Mouse (Mus musculus): ENCODE data around the gene Rrbp1. TPM values are rescaled to one million over a fixed set of nuclear protein-coding genes. Genes with fewer than 3 reads are reported as not detected.

Gene Rrbp1
- total RNA-seq, 4 experiments from 2014 or later: 109 to 128 (median 115) TPM

GRCm38 (mm10) chr2:143955746-143956145 lies 55.3 kb downstream of the Rrbp1 start:
- DNase-seq (ENCODE audit: low spot score): no peak

DNA sequence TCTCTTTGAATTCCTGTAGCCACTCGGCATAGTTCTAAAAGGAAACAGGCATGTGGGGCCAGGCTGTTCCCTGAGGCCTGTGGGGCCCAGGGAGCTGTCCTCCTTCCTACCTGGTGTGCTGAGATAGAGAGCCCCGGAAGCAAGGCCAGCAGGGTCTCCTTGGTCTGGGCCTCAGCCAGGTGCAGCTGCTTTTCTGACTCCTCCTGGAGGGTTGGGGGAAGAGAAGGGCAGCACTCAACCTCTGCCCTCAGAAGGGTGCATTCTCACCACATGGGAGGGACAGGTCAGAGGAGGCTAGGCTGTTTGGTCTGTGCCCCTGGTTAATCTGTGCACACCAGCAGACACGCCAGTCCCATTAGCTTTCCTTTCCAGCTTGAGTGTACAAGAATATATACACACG lies 56.1 kb downstream of the Rrbp1 start:
- DNase-seq (ENCODE audit: low spot score): no peak

- no peak for DNase-seq (ENCODE audit: low spot score)
Measured at GRCm38 (mm10) chr2:143953944-143954343, 57.1 kb downstream of the Rrbp1 start.

- peak; percentile 24 for DNase-seq (ENCODE audit: low spot score)
Measured at GRCm38 (mm10) chr2:143951546-143952315, 59.3 kb downstream of the Rrbp1 start.

DNA sequence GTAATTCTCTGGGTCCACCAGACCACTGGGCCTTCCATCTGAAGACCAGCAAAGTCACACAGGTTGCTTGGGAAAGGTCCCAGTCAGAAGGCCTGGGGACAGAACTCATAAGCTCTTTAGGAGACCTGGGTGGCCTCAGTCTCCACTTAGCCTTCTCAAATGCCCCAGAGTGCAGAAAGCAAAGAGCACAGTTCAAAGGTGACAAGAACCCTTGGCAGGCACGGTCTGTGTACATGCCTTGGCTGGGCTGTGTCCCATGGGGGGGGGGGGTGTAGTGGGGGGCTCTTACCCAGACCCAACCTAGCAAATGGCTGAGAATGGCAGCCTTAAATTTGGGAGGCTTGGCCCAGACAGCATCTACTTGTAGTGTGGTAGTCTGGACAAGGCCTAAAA lies 60.0 kb downstream of the Rrbp1 start:
- DNase-seq (ENCODE audit: low spot score): no peak

GRCm38 (mm10) chr2:143950290-143951027 lies 60.6 kb downstream of the Rrbp1 start:
- DNase-seq (ENCODE audit: low spot score): no peak

DNA sequence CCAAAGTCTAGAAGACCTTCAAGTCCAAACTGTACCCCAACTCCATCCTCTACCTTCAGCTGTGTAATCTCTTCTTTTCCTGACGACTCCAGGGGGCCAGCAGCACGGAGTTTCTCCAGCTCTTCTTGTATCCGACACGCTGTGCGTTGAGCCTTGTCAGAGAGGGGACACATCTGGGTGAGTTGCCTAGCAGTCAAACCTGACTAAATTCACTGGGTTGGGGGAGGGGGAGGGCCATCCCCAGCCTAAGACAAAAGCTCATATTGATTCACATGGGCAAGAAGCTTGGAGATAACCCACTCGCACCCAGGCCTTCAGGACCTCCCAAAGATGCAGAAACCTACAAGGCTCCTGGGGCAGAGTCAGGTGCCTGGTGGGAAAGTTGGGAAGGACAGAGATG lies 61.8 kb downstream of the Rrbp1 start:
- no peak for DNase-seq (ENCODE audit: low spot score)

DNA sequence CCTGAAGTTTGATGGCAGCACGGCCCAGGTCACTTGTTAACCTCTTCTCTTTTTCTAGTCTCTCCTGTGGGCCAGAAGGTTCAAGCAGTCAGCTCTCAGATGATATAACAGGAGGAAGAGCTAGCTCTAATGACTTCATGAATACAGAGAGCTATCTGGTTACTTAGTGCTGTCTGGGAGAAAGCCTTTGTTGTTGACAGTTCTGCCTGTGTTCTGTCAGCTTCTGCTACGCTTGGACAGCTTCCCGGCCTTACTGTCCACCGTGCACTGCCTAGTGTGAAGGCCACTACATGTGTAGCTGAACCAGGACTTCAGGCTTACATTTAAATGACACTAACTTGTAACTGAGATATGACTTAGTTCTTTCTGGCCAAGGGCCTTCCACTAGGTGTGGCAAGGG lies 62.6 kb downstream of the Rrbp1 start:
- peak; percentile 49 for DNase-seq (ENCODE audit: low spot score)

DNA sequence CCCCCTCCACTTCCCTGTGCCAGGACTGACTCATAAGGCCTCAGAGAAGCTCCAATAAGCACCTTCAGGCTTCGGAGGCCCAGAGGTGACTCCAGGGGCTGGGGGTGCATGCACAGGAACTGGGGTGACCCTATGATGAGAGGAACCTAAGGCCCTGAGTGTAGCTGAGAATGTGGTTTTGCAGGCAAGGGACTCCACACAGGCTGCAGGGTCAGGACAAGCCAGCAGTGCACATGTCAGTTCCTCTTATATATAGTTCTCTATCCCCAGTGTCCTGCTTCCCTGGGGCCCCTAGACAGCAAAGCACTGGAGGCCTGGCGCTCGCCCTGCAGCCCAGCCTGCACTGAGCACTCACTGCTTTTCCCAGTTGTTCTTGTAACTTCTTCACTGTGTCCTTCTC lies 63.1 kb downstream of the Rrbp1 start:
- DNase-seq (ENCODE audit: low spot score): no peak

DNA sequence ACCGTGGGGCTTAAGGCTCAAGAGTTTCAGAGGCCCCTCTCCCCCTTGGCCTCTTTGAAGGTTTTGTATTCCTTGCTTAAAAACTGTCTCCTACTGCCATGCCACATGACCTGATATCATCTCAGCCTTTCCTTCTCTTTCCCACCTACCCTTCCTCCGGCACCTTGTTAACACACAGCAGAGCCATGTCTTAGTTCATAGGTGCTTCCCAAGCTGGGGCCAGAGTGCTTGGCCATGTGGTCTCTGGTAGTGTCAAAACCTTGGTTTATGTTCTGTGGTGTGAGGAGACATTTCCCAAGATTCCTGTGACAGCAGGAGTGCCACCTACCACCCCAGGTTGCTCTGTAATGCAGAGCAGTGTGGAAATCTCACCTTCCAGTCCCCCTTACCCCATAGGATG lies 64.7 kb downstream of the Rrbp1 start:
- DNase-seq (ENCODE audit: low spot score): no peak

DNA sequence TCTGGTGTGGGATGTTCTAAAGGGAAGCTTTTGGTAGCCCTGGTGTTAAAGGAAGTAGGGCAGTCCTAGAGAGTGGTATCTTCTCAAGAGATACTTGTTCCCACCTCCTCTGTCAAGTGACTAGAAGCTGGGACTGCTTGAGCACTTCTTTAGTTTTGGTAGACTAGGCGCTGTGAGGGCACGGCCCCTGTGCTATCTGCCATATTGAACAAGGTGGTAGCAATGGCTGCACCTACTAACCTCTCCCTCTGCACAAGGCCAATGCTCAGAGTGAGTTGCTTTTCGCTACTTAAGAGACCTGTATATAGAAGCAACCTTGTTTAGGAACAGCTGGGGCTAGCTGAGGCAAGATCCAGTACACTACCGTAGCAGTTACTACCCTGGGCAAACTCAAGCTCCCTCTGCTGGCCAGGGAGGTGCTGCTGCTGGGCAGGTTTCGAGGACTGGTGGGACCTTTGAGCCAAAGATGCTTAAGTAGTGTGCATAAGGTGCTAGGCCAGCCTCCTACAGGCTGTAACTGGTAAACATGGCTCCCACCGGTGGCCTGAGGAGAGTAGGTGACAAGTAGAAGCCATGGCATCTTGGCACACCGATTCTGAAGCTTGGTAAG lies 65.5 kb downstream of the Rrbp1 start:
- DNase-seq (ENCODE audit: low spot score): no peak

DNA sequence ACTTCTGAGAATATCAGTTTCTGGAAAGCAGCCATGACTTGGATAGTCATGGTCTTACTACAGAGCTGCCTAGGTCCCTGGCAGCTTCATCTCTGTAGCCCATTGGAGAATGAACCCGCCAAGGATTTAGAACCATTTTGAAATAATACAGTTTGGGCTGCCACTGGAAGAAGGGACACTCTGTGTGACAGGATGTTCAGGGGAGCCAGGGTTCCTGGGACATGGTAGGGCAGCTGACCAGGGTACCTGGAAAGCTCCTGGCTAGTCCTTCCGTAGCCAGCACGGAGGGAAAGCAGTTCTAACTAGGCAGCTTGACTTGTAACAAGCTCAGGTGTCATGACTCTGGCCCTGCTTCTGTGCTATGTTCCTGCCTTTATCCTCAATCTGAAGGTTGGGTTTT lies 66.3 kb downstream of the Rrbp1 start:
- no peak for DNase-seq (ENCODE audit: low spot score)

DNA sequence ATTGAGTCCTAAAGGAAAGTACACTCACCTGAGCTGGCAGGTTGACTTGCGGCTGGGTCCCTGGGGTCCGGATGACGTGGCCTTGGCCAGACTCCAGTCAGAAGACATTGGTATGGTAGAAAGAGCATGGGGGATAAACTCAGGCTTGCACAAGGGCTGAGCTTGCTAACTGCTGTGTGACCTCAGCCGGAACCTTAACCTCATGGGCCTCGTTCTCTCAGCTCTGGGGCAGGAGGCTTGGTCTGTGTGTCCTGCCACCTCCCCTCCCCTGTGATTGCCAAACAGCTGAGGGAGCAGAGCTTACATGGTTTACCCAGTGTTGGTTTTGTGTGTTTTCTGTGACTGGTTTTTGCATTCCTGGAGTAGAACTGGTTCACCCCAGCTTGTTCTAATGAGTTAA lies 70.7 kb downstream of the Rrbp1 start:
- no peak for DNase-seq (ENCODE audit: low spot score)

- DNase-seq (ENCODE audit: low spot score): no peak
Measured at GRCm38 (mm10) chr2:143937861-143938260, 73.2 kb downstream of the Rrbp1 start.

DNA sequence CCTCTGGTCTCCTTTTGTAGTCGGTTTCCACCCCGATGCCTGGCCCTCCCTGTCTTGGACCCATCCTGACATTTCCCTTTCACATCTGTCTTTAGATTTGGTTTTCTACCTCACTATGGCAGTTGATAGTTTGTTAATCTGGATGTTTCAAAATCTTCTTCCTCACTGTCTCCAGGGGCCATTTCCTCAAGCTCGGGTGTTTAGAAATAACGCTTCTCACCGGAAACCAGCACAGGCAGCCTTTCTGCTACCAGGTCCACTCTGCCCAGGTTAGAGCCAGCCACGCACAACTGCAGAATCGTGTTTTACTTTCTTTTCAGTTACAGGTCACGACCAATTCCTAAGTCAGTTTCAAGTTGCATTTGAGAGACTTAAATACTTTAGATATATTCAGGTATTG lies 76.6 kb downstream of the Rrbp1 start:
- DNase-seq (ENCODE audit: low spot score): no peak

GRCm38 (mm10) chr2:143933516-143933915 lies 77.5 kb downstream of the Rrbp1 start:
- DNase-seq (ENCODE audit: low spot score): no peak

DNA sequence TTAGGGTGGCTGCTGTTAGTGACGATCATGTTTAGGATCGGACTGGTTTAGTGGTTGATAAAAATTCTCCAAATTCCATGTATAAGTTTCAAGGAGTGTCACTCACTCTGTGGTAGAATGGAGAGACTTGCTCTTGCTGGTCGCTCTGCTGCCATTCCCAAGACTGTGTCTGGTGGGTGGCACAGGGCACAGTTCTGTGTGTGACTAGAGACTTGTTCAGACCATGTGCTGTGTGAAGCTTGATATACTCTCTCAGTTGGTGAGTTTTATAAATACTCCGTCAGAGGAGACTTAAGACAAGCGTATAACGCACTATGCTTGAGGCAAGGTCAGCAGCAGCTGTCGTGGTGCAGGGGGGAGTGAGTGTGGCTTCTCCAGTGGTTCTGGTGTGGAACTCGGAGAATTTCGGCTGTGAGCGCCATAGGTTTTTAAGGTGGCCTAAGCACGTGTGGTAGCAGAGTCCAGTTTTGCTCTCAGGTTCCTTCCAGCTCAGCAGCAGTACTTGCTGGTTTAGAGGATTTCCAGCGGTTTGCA lies 78.7 kb downstream of the Rrbp1 start:
- no peak for DNase-seq (ENCODE audit: low spot score)

DNA sequence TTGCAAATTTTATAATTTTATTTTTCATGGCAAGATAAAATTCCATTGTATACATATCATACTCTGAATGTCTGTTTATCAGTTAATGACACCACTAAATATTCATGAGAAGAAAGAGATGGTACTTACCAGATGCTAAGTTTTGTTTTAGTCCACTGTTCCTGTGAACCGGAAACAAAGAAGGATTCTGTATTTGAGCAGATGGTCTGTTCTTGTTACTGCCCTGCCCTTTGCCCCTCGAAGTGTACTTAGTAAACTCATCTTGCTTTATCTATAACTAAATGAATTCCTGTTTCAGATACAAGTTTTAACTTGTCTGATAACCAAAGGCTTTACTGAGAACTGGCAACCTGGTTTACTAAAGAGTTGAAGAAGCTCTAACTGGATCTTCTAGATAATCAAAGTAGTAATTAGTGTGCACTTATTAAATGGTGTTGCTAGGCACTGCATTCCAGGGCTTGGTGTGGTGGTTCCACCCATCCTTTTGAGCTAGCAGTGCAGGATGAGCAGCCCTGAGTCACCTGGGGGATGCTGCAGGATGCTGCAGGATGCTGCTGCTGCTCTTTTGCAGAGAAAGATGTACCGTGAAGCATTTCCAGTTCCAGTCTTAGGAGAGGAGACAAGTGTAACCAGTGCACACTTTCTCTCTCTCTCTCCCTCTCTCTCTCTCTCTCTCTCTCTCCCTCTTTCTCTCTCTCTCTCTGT lies 81.3 kb downstream of the Rrbp1 start:
- DNase-seq (ENCODE audit: low spot score): no peak

GRCm38 (mm10) chr2:143925826-143926225 lies 85.2 kb downstream of the Rrbp1 start:
- no peak for DNase-seq (ENCODE audit: low spot score)

- no peak for DNase-seq (ENCODE audit: low spot score)
Measured at GRCm38 (mm10) chr2:143924085-143924484, 87.0 kb downstream of the Rrbp1 start.

- no peak for DNase-seq (ENCODE audit: low spot score)
Measured at GRCm38 (mm10) chr2:143918831-143919502, 92.1 kb downstream of the Rrbp1 start.
